Mouse (Mus musculus) MEL (cell line): ENCODE measurements around the gene Abcc10. TPM values are rescaled to one million over a fixed set of nuclear protein-coding genes. Genes with fewer than 3 reads are reported as not detected.

ENCODE experiments used
- DNase-seq: peaks from one replicate; pipeline ENCODE4 v3.0.0; 2011; ENCODE audit warnings: low read depth, low spot score
- H3K27ac ChIP-seq: 2 replicates; pipeline ENCODE4 v1.5.1; 2012; ENCODE audit warnings: low read depth, mild to moderate bottlenecking, control low read depth, low read length, moderate library complexity; ENCODE audit not compliant: control insufficient read depth
- H3K27me3 ChIP-seq, 2 experiments: fragments of 150-350 bp in 1 of 2; sonication (generic) in 1 of 2; 2 replicates each; pipeline ENCODE4 v1.6.1; 2012; ENCODE audit warnings: low read length in 2 of 2, mild to moderate bottlenecking in 2 of 2, improper control_type of control experiment in 1 of 2, moderate library complexity in 1 of 2; ENCODE audit not compliant: insufficient read depth in 2 of 2, control insufficient read depth in 1 of 2
- H3K36me3 ChIP-seq, 2 experiments: 2 replicates each; pipeline ENCODE4 v1.6.1; 2012 to 2014; ENCODE audit warnings: low read length in 2 of 2, improper control_type of control experiment in 1 of 2, inconsistent platforms in 1 of 2, mild to moderate bottlenecking in 1 of 2; ENCODE audit not compliant: insufficient read depth in 2 of 2, control insufficient read depth in 1 of 2
- H3K4me1 ChIP-seq, 2 experiments: fragments of 150-350 bp in 1 of 2; sonication (generic) in 1 of 2; 2 replicates each; pipeline ENCODE4 v1.6.1; 2012; ENCODE audit warnings: low read length in 2 of 2, improper control_type of control experiment in 1 of 2, mild to moderate bottlenecking in 1 of 2; ENCODE audit not compliant: insufficient read depth in 2 of 2, control insufficient read depth in 1 of 2
- H3K4me3 ChIP-seq, 2 experiments: fragments of 150-350 bp in 1 of 2; sonication (generic) in 1 of 2; 2 replicates each; pipeline ENCODE4 v1.5.1; 2012; ENCODE audit warnings: low read depth in 2 of 2, low read length in 2 of 2, mild to moderate bottlenecking in 2 of 2, moderate library complexity in 2 of 2, control low read depth in 1 of 2, improper control_type of control experiment in 1 of 2; ENCODE audit not compliant: control insufficient read depth in 1 of 2, insufficient read depth in 1 of 2
- H3K79me2 ChIP-seq: 2 replicates; pipeline ENCODE4 v1.6.1; 2012; ENCODE audit warnings: mild to moderate bottlenecking, low read length, moderate library complexity; ENCODE audit not compliant: control insufficient read depth, poor library complexity, insufficient read depth
- H3K9ac ChIP-seq: 2 replicates; pipeline ENCODE4 v1.6.1; 2012; ENCODE audit warnings: low read depth, mild to moderate bottlenecking, control low read depth, low read length, moderate library complexity; ENCODE audit not compliant: control insufficient read depth, poor library complexity, severe bottlenecking
- H3K9me3 ChIP-seq: fragments of 150-350 bp; sonication (generic); replicated peaks from 2 replicates; pipeline ENCODE4 v1.6.1; 2012; ENCODE audit warnings: mild to moderate bottlenecking, low read length, improper control_type of control experiment, moderate library complexity; ENCODE audit not compliant: insufficient read depth
- CHD1 ChIP-seq: IDR thresholded peaks from 2 replicates; pipeline ENCODE4 v1.6.1; 2012; ENCODE audit warnings: low read depth, mild to moderate bottlenecking, inconsistent platforms, low read length, improper control_type of control experiment
- CHD2 ChIP-seq: IDR thresholded peaks from 2 replicates; pipeline ENCODE4 v1.6.1; 2011; ENCODE audit warnings: low read length, improper control_type of control experiment
- CTCF ChIP-seq, 3 experiments: IDR thresholded peaks in 2 of 3; conservative IDR thresholded peaks in 1 of 3; 2 replicates each; pipeline ENCODE4 v1.5.1; 2011 to 2012; ENCODE audit warnings: low read length in 3 of 3, low read depth in 2 of 3, mild to moderate bottlenecking in 2 of 3, improper control_type of control experiment in 1 of 3, inconsistent platforms in 1 of 3, mixed read lengths in 1 of 3, moderate library complexity in 1 of 3; ENCODE audit not compliant: control insufficient read depth in 1 of 3, insufficient read depth in 1 of 3, poor library complexity in 1 of 3, severe bottlenecking in 1 of 3
- E2F4 ChIP-seq: IDR thresholded peaks from 2 replicates; pipeline ENCODE4 v1.6.1; 2011; ENCODE audit warnings: low read depth, low read length, improper control_type of control experiment, borderline replicate concordance
- ELF1 ChIP-seq: IDR thresholded peaks from 2 replicates; pipeline ENCODE4 v1.6.1; 2014; ENCODE audit warnings: low read depth, mild to moderate bottlenecking, inconsistent platforms, low read length, improper control_type of control experiment, moderate library complexity
- ETS1 ChIP-seq: IDR thresholded peaks from 2 replicates; pipeline ENCODE4 v1.6.1; 2012; ENCODE audit warnings: low read depth, mild to moderate bottlenecking, inconsistent platforms, low read length, improper control_type of control experiment, moderate library complexity
- GABPA ChIP-seq: IDR thresholded peaks from 2 replicates; pipeline ENCODE4 v1.6.1; 2012; ENCODE audit warnings: low read depth, mild to moderate bottlenecking, inconsistent platforms, low read length, improper control_type of control experiment, moderate library complexity
- GATA1 ChIP-seq: IDR thresholded peaks from 2 replicates; pipeline ENCODE4 v1.6.1; 2011; ENCODE audit warnings: low read depth, low read length, improper control_type of control experiment
- HCFC1 ChIP-seq: IDR thresholded peaks from 2 replicates; pipeline ENCODE4 v1.6.1; 2012; ENCODE audit warnings: low read depth, mild to moderate bottlenecking, inconsistent platforms, low read length, improper control_type of control experiment, moderate library complexity
- JUND ChIP-seq: IDR thresholded peaks from 2 replicates; pipeline ENCODE4 v1.6.1; 2011; ENCODE audit warnings: low read depth, mild to moderate bottlenecking, improper control_type of control experiment, low read length
- KAT2A ChIP-seq: conservative IDR thresholded peaks from 2 replicates; pipeline ENCODE4 v1.6.1; 2012; ENCODE audit warnings: low read depth, low read length, improper control_type of control experiment, inconsistent platforms
- MAFK ChIP-seq: IDR thresholded peaks from 2 replicates; pipeline ENCODE4 v1.6.1; 2011; ENCODE audit warnings: low read depth, mild to moderate bottlenecking, low read length, improper control_type of control experiment, borderline replicate concordance
- MAX ChIP-seq: IDR thresholded peaks from 2 replicates; pipeline ENCODE4 v1.6.1; 2011; ENCODE audit warnings: low read length, improper control_type of control experiment
- MAZ ChIP-seq: IDR thresholded peaks from 2 replicates; pipeline ENCODE4 v1.6.1; 2012; ENCODE audit warnings: low read depth, mild to moderate bottlenecking, inconsistent platforms, low read length, improper control_type of control experiment
- MEF2A ChIP-seq: IDR thresholded peaks from 2 replicates; pipeline ENCODE4 v1.6.1; 2014; ENCODE audit warnings: low read depth, mild to moderate bottlenecking, inconsistent platforms, low read length, improper control_type of control experiment; ENCODE audit not compliant: poor library complexity, insufficient replicate concordance, severe bottlenecking; ENCODE audit errors: extremely low read depth
- MXI1 ChIP-seq: IDR thresholded peaks from 2 replicates; pipeline ENCODE4 v1.6.1; 2011; ENCODE audit warnings: mild to moderate bottlenecking, low read depth, low read length, improper control_type of control experiment
- MYB ChIP-seq: IDR thresholded peaks from 2 replicates; pipeline ENCODE4 v1.6.1; 2011; ENCODE audit warnings: mild to moderate bottlenecking, low read depth, low read length, improper control_type of control experiment
- MYC ChIP-seq: IDR thresholded peaks from 2 replicates; pipeline ENCODE4 v1.6.1; 2011; ENCODE audit warnings: low read depth, mild to moderate bottlenecking, low read length, improper control_type of control experiment, moderate library complexity
- NELFE ChIP-seq: IDR thresholded peaks from 2 replicates; pipeline ENCODE4 v1.6.1; 2011; ENCODE audit warnings: low read depth, low read length, improper control_type of control experiment
- NRF1 ChIP-seq: IDR thresholded peaks from 2 replicates; pipeline ENCODE4 v1.6.1; 2014; ENCODE audit warnings: low read depth, mild to moderate bottlenecking, inconsistent platforms, low read length, improper control_type of control experiment, moderate library complexity; ENCODE audit not compliant: poor library complexity, insufficient read depth, severe bottlenecking
- POLR2A ChIP-seq, 2 experiments: IDR thresholded peaks; 2 replicates each; pipeline ENCODE4 v1.6.1; 2011 to 2012; ENCODE audit warnings: low read length in 2 of 2, mild to moderate bottlenecking in 2 of 2, control low read depth in 1 of 2, improper control_type of control experiment in 1 of 2, low read depth in 1 of 2, moderate library complexity in 1 of 2; ENCODE audit not compliant: control insufficient read depth in 1 of 2, insufficient read depth in 1 of 2, poor library complexity in 1 of 2
- POLR2AphosphoS2 ChIP-seq: IDR thresholded peaks from 2 replicates; pipeline ENCODE4 v1.6.1; 2011; ENCODE audit warnings: low read length, improper control_type of control experiment
- POLR2AphosphoS5 ChIP-seq: IDR thresholded peaks from 2 replicates; pipeline ENCODE4 v1.6.1; 2012; ENCODE audit warnings: low read depth, borderline replicate concordance, mild to moderate bottlenecking, inconsistent platforms, low read length, moderate library complexity, mixed read lengths
- RCOR1 ChIP-seq: IDR thresholded peaks from 2 replicates; pipeline ENCODE4 v1.6.1; 2012; ENCODE audit warnings: low read depth, mild to moderate bottlenecking, inconsistent platforms, low read length, improper control_type of control experiment
- SIN3A ChIP-seq: IDR thresholded peaks from 2 replicates; pipeline ENCODE4 v1.6.1; 2012; ENCODE audit warnings: low read length, improper control_type of control experiment, inconsistent platforms
- SMC3 ChIP-seq: IDR thresholded peaks from 2 replicates; pipeline ENCODE4 v1.6.1; 2011; ENCODE audit warnings: low read depth, low read length, improper control_type of control experiment
- TAL1 ChIP-seq: IDR thresholded peaks from 2 replicates; pipeline ENCODE4 v1.6.1; 2012; ENCODE audit warnings: mild to moderate bottlenecking, inconsistent platforms, low read length, moderate library complexity, mixed read lengths
- TBP ChIP-seq: IDR thresholded peaks from 2 replicates; pipeline ENCODE4 v1.8.0; 2011; ENCODE audit warnings: low read depth, low read length, improper control_type of control experiment
- TCF12 ChIP-seq: IDR thresholded peaks from 2 replicates; pipeline ENCODE4 v1.6.1; 2014; ENCODE audit warnings: low read depth, mild to moderate bottlenecking, inconsistent platforms, low read length, improper control_type of control experiment, moderate library complexity
- UBTF ChIP-seq: IDR thresholded peaks from 2 replicates; pipeline ENCODE4 v1.6.1; 2012; ENCODE audit warnings: low read depth, mild to moderate bottlenecking, inconsistent platforms, low read length, improper control_type of control experiment, moderate library complexity, borderline replicate concordance; ENCODE audit not compliant: insufficient read depth
- USF1 ChIP-seq: IDR thresholded peaks from 2 replicates; pipeline ENCODE4 v1.6.1; 2014; ENCODE audit warnings: low read depth, mild to moderate bottlenecking, inconsistent platforms, low read length, improper control_type of control experiment, moderate library complexity
- USF2 ChIP-seq, 2 experiments: IDR thresholded peaks; 2 replicates each; pipeline ENCODE4 v1.6.1; 2011 to 2012; ENCODE audit warnings: improper control_type of control experiment in 2 of 2, low read length in 2 of 2, borderline replicate concordance in 1 of 2, inconsistent platforms in 1 of 2, low read depth in 1 of 2, mild to moderate bottlenecking in 1 of 2; ENCODE audit not compliant: insufficient read depth in 1 of 2
- ZC3H11A ChIP-seq: IDR thresholded peaks from 2 replicates; pipeline ENCODE4 v1.6.1; 2012; ENCODE audit warnings: low read depth, mild to moderate bottlenecking, inconsistent platforms, low read length, improper control_type of control experiment
- ZKSCAN1 ChIP-seq: IDR thresholded peaks from 2 replicates; pipeline ENCODE4 v1.6.1; 2012; ENCODE audit warnings: low read depth, mild to moderate bottlenecking, inconsistent platforms, low read length, improper control_type of control experiment, moderate library complexity
- ZMIZ1 ChIP-seq: IDR thresholded peaks from 2 replicates; pipeline ENCODE4 v1.6.1; 2012; ENCODE audit warnings: low read depth, mild to moderate bottlenecking, inconsistent platforms, low read length, improper control_type of control experiment, moderate library complexity
- ZNF384 ChIP-seq: IDR thresholded peaks from 2 replicates; pipeline ENCODE4 v1.6.1; 2012; ENCODE audit warnings: low read depth, mild to moderate bottlenecking, inconsistent platforms, low read length, improper control_type of control experiment
- polyA plus RNA-seq, 2 experiments: library from polyadenylated mRNA; stranded (reverse) in 1 of 2; unstranded in 1 of 2; fragments of >175 nt in 1 of 2; fragments of >200 nt in 1 of 2; gene quantifications; 2 replicates each; pipeline versions ENCODE4 v1.2.1 to v1.2.4; 2012; ENCODE audit warnings: low replicate concordance in 2 of 2, low read depth in 1 of 2; ENCODE audit not compliant: insufficient read length in 2 of 2, insufficient read depth in 1 of 2, missing spikeins in 1 of 2
- total RNA-seq: library from RNA; depleted of rRNA; stranded (reverse); fragments of 300-350 nt; gene quantifications from 2 replicates; pipeline ENCODE4 v1.2.3, GENCODE M21; 2012

Abcc10 gene
- total and polyA plus RNA-seq, 3 experiments = 4.0 to 6.2 TPM; not detected in 1

DNA sequence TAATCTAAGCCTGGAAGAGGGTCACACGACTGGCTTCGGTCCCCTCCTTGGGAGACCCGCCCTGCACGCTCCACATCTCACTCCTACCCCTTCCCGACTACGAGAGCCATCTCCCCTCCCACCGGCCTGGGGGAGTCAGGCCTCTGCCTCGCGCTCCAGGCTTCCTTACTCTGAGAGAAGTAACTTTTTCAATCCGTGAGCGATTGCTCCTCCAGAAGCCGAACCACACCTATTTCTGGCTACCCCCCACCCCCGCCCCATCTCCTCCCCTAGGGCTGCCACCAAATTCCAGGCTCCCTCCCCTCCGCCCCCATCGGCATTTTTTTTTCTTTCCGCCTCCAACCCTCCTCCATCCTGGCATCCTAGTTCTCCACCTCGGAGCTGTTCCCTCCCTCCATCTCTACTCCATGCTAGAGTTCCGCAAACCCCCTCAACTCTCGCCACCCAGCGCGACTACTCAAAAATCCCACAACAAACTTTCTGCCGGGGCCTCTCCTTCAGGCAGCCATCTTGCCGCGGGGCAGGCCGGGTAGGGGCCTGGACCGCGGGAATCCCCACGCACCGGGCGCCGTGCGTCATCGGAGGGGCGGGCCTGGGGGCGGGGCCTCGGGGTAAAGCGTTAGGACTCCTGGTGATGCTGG lies 45.5 kb downstream of the Abcc10 start, which contains the start of gene Tjap1:
Tjap1 (minus strand) TSS at position 544 of the 641 bp plus-strand sequence.
- Histone ChIP-seq H3K27ac (peak within 1 kb of the TSS; percentile 89), H3K27me3 (no peaks in the 10 kb centered on the region), H3K36me3 (peaks cover 2 to 13% of the 10 kb centered on the region in 2 experiments), H3K9ac (peak within 1 kb of the TSS; percentile 90), H3K79me2 (peaks cover 23% of the 10 kb centered on the region), H3K4me1 (peaks cover 0 to 17% of the 10 kb centered on the region in 2 experiments; a peak in 3 of 4 replicates), H3K4me3 (peak within 1 kb of the TSS; percentile 87 to 91), H3K9me3 (no peaks in the 10 kb centered on the region)
- DNase-seq = peak; percentile 88
- no peak for TF ChIP-seq ZC3H11A
- TF ChIP-seq MXI1 = peak; percentile 32; the same call in 1 of the 2 replicates
- no peak for TF ChIP-seq MEF2A
- no peak for TF ChIP-seq CHD1
- TF ChIP-seq SIN3A = peak; percentile 55; the same call in 1 of the 2 replicates
- no peak for TF ChIP-seq USF2 (IDR thresholded peaks at IDR 0.05; ENCODE audit: borderline replicate concordance in 1 of 2, insufficient read depth in 1 of 2, low read depth in 1 of 2, low read length in 2 of 2)
- TF ChIP-seq ZMIZ1 = no peak
- no peak for TF ChIP-seq MYB
- no peak for TF ChIP-seq MYC
- TF ChIP-seq POLR2AphosphoS2 = peak; percentile 73; the same call in 1 of the 2 replicates
- TF ChIP-seq UBTF = no peak
- peak; percentile 82 for TF ChIP-seq HCFC1
- no peak for TF ChIP-seq RCOR1
- no peak; the same call in 1 of the 2 replicates for TF ChIP-seq KAT2A
- TF ChIP-seq TAL1 = no peak
- TF ChIP-seq POLR2A (IDR thresholded peaks at IDR 0.05; ENCODE audit: control insufficient read depth in 1 of 2, insufficient read depth in 1 of 2, low read depth in 1 of 2, low read length in 2 of 2, poor library complexity in 1 of 2) = peak; percentile 91 to 92
- no peak for TF ChIP-seq GATA1
- no peak; the same call in 1 of the 2 replicates for TF ChIP-seq ETS1
- TF ChIP-seq GABPA = no peak
- TF ChIP-seq ELF1 = no peak
- TF ChIP-seq TBP = peak; percentile 56; the same call in 1 of the 2 replicates
- TF ChIP-seq CTCF (IDR thresholded peaks at IDR 0.05 in 2 of 3, conservative IDR thresholded peaks at IDR 0.05 in 1 of 3; ENCODE audit: control insufficient read depth in 1 of 3, insufficient read depth in 1 of 3, low read depth in 2 of 3, low read length in 3 of 3, poor library complexity in 1 of 3, severe bottlenecking in 1 of 3) = no peak
- TF ChIP-seq SMC3 = no peak
- TF ChIP-seq MAFK = no peak
- peak; percentile 74; the same call in 1 of the 2 replicates for TF ChIP-seq E2F4
- 0 out of 2 replicates have a peak, but pooled peaks have one; percentile 5 for TF ChIP-seq TCF12
- no peak for TF ChIP-seq MAX
- no peak for TF ChIP-seq NRF1
- no peak for TF ChIP-seq POLR2AphosphoS5
- no peak for TF ChIP-seq USF1
- TF ChIP-seq NELFE = peak; percentile 81
- peak; percentile 58; the same call in 1 of the 2 replicates for TF ChIP-seq MAZ
- peak; percentile 74 for TF ChIP-seq ZNF384
- TF ChIP-seq JUND = no peak
- TF ChIP-seq ZKSCAN1 = no peak
- TF ChIP-seq CHD2 = no peak
